Mouse (Mus musculus) spleen, adult 18-20 months (tissue): ENCODE data around the gene Ttc39b.

Source experiments
- DNase-seq, 2 experiments: peaks; one replicate each; pipeline ENCODE4 v3.0.0; 2022; ENCODE audit warnings: mixed read lengths in 2 of 2

Ttc39b gene

GRCm38 (mm10) chr4:83323910-83324684 lies at the start of gene Ttc39b:
Ttc39b (minus strand) TSS chr4:83324255.
- DNase-seq, result peak; percentile 99 to 100

DNA sequence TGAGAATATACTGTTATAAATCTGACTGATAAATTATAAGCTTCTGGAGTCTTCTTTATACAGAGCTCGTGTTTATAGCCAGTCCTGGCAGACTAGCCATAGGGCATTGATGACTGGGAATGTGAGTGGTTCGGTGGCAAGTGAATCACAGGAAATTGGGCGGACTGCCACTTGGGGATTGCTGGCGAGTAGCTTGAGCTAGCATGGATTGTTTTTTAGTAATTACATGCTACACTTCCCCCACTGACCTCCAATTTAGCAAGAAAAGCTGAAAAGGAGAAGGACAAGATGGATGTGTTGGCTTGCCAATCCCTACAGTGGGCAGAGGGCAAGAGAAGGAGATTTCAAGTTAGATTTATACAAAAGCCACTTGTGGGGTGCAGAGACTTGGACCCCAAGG lies 49.3 kb upstream of the Ttc39b start:
- DNase-seq, result no peak

- no peak for DNase-seq
These were observed 33.7 kb upstream of the Ttc39b start for GRCm38 (mm10) chr4:83357738-83358137.

- DNase-seq, result no peak
These were observed 30.7 kb upstream of the Ttc39b start for GRCm38 (mm10) chr4:83354786-83355185.

- no peak for DNase-seq
These were observed 29.9 kb upstream of the Ttc39b start for GRCm38 (mm10) chr4:83353949-83354348.

DNA sequence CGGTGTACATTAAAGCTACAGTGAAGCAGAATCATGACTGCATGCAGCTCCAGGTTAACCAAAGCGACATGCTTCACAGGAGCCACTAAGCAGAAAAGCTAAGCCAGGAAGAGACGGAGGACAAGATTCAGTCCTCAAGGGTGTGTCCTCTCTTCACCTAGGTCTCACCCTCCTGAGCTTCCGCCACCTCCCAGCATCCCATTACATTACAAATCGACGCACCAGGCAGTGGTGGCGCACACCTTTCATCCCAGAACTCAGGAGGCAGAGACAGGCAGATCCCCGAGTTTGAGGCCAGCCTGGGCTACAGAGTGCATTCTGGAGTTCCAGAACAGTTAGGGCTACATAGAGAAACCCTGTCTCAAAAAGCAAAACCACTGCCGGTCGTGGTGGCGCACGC lies 29.2 kb upstream of the Ttc39b start:
- no peak for DNase-seq

- DNase-seq, result no peak
These were observed 26.7 kb upstream of the Ttc39b start for GRCm38 (mm10) chr4:83350719-83351118.

GRCm38 (mm10) chr4:83348970-83349369 lies 24.9 kb upstream of the Ttc39b start:
- no peak for DNase-seq

DNA sequence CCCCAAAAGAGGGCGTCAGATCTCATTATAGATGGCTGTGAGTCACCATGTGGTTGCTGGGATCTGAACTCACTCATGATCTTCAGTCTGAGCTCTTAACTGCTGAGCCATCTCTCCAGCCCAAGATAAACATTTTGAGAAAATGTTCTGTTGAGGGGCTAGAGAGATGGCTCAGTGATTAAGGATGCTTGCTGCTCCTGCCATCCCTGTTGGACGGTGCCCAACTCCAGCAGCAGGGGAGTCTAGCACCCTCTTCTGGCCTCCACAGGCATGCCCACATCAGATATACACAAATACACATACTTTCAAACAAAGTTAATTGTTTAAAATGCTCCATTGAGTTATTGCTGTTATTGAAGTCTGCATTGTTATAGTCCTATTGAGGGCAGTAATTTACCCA lies 19.8 kb upstream of the Ttc39b start:
- DNase-seq, result no peak

GRCm38 (mm10) chr4:83343146-83343823 lies 19.2 kb upstream of the Ttc39b start:
- DNase-seq, result no peak

GRCm38 (mm10) chr4:83342268-83342970 lies 18.4 kb upstream of the Ttc39b start:
- no peak for DNase-seq

GRCm38 (mm10) chr4:83339393-83339792 lies 15.3 kb upstream of the Ttc39b start:
- DNase-seq, result no peak

GRCm38 (mm10) chr4:83337717-83338116 lies 13.7 kb upstream of the Ttc39b start:
- no peak for DNase-seq

GRCm38 (mm10) chr4:83330369-83330768 lies 6.3 kb upstream of the Ttc39b start:
- DNase-seq, result no peak

DNA sequence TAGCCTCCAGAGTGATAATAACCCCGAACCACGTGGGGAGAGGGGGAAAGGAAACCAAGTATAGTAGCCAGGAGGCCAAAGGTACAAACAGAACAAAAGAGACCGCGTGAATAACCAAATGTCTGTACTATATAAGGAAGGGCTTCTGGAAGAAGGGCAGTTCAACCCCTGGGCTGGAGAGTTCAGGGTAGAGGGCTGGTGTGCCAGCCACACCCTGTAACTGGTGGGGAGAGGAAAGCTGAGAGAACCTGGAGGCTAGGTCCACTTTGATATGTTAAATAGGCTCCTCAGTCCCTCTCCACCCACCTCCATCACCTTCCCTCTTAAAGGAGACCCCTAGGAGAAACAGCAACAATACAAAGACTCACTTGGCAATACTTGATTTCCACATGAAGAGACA lies 5.6 kb upstream of the Ttc39b start:
- DNase-seq, result no peak

DNA sequence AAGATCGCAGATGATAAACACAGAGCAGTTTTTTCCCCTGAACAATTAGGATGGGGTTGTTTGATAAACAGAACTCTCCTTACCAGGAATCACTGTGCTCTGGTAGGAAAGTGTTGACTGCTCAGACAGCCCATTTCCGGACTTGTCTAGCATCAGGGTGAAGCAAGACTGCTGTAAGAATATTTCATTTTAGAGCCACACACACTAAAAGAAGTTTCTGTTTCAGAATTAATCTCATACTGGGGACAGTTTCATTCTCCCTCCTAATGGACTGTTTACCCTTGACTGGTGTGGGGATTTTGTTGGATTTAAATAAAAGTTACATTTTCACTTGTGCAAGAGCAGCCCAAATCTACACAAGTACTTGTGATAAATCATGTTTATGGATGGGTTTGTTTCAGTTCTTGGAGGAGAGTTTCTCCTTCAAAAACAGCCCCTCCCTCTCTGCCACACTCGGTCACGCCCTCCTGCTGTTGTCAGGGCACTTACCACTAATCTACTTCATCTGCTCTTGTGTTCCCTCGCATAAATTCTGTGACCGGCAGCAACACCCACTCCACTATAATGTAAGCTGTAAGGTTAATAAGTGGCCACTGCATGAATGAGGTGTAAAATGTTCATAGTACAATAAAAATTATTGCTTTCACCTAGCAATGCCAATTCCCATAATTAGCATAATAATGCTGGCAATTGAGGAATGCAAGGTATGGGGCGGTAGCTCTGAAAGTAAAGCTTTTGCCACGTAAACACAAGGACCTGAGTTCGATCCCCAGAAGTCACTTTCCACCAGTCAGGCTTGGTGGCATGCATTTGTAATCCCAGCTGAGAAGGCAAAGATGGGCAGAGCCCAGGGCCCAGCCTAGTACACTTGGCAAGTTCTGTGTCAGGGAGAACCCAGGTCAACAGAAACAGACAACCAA lies 4.2 kb upstream of the Ttc39b start:
- DNase-seq, result no peak

DNA sequence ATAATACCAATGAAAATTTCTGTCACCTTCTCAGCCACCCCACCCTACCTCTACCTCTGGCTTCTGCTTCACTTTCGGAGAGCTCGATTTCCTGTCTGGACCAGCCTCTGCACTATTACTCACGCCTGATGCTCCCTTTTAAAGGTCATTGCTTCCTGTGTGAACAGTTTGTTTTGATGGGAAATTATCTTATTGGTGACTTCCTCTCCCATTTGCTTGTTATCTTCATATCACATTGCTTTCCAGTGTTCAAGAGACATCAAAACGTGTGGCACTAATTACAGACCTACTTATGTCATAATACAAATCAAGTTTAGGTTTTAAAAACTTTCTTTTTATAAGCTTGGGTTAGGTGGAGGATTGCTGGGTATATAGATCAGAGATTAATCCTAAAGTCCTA lies 3.5 kb upstream of the Ttc39b start:
- DNase-seq, result no peak

DNA sequence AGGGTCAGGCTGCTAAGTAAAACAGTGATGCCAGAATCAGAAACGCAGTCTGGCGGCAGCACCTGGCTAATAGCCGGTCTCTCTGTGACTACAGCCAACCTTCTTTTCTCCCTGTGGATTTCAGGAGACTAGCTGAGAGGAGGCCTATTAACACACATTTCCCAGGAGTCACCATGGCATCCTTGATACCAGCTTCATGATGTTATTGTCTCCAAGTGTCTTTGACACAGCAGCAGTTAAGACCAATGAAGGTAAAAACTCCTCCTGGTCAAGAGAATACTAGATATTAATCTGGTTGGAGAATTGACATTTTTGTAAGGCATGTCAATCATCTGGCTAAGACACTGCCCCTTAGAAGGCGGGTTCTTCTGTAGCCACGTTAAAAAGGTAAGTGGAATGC lies 1.3 kb upstream of the Ttc39b start:
- no peak for DNase-seq

GRCm38 (mm10) chr4:83323201-83323903 lies 703 bp downstream of the Ttc39b start:
- DNase-seq, result peak; percentile 73 to 85

DNA sequence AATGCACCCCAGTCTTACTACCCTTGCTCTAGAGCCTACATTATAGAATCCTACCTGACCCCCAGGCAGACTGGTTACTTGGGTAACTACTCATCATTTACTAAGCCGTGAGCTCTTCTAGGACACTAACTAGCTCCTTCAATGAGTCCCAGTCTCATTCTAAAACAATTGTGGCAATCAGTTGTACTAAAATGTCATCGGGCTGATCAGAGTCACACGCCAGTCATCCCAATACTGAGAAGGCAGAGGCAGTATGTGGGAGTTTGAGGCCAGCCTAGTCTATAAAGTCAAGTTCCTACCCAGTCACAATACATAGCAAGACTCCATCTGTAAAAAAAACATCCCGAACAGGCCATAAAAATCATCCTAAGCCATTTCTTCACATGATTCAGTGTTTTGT lies 4.3 kb downstream of the Ttc39b start:
- DNase-seq, result no peak

GRCm38 (mm10) chr4:83318758-83319157 lies 5.3 kb downstream of the Ttc39b start:
- no peak for DNase-seq

DNA sequence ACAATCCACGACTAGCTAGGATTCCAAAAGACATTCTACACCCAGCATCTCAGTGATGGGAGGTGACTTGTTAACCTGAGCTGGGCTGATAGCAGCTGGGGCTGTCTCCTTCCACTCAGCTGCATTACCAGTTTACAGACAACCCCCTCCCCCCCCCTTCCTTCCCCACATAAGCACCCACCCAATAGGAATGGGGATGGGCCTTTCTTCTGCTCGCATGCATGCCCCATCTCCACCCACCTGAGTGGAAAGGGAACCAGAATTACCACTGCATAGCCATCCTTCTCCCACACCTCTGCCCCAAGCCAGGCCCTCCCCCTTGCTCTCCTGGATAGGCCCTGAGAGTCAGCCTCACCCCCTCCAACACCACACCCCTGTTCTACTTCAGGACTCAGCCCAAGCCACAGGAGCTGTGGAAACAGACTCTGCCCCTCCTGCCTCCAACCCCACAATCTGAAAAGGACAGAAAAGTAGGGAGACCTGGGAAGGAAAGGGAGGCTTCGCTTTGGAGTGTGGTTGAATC lies 6.2 kb downstream of the Ttc39b start:
- no peak for DNase-seq
